Mouse (Mus musculus): ENCODE measurements around the gene Fmnl2. TPM values are rescaled to one million over a fixed set of nuclear protein-coding genes. Genes with fewer than 3 reads are reported as not detected.
A peak's percentile ranks its signal among the peaks of the same experiment; 100 is the strongest.

The Fmnl2 gene
- polyA plus RNA-seq, 1 experiment from 2014 or later, result 11.8 TPM

- no peaks in the 10 kb centered on the region for H3K9me3 ChIP-seq
- H3K4me3 ChIP-seq, result no peak overlapping the region
- peaks cover 90% of the 10 kb centered on the region for H3K4me1 ChIP-seq
- H3K27ac ChIP-seq, result peak overlapping the region; percentile 69; the same call in 1 of the 2 replicates
- H3K27me3 ChIP-seq, result no peaks in the 10 kb centered on the region
- no peaks in the 10 kb centered on the region for H3K36me3 ChIP-seq
- no peak overlapping the region for H3K9ac ChIP-seq
- 45% methylated on average over 7 of the region's 7 CpGs for WGBS
- no peak overlapping the region for H3K4me2 ChIP-seq (replicated peaks)
- ATAC-seq (ENCODE audit: low FRiP score, low read depth), result no peak
Observed at GRCm38 (mm10) chr2:52964386-52964928, 106.8 kb downstream of the Fmnl2 start.

GRCm38 (mm10) chr2:52966227-52966626 lies 108.6 kb downstream of the Fmnl2 start:
- WGBS, result 47% methylated on average over 5 of the region's 5 CpGs
- ATAC-seq (ENCODE audit: low FRiP score, low read depth), result no peak
- no peak overlapping the region for H3K9ac ChIP-seq
- peaks cover 80% of the 10 kb centered on the region for H3K4me1 ChIP-seq
- H3K36me3 ChIP-seq, result no peaks in the 10 kb centered on the region
- no peak overlapping the region for H3K4me2 ChIP-seq (replicated peaks)
- H3K4me3 ChIP-seq, result no peak overlapping the region
- no peak overlapping the region; the same call in 1 of the 2 replicates for H3K27ac ChIP-seq
- no peaks in the 10 kb centered on the region for H3K9me3 ChIP-seq
- H3K27me3 ChIP-seq, result no peaks in the 10 kb centered on the region

DNA sequence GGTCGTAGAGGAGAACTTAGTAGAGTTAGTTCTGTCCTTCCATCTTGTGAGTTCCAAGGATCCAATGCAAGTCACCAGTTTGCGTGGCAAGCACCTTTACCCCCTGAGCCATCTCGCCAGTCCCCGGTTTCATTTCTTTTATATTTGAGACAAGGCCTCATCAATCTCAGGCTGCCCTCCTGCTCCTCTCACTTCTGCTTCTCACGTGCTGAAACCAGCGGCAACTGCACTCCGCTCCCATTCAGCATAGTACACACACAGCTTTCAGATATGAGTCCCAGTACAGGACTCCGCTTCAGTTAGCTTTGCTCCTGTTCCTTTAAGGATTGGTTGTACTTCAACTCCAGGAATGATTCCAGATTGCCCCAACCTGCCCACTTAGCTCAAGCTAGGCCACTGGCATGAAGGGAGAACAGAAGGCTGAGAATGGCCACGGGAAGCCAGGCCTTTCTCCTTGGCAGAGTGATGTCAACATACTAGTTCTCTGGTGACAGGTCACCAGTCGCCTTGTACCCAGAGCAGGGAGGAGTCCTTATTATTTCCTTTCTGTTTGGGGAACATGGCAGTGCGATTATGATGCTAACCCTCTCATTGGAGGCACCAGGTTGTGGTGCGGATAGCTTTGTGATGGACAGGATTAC lies 109.3 kb downstream of the Fmnl2 start:
- no peak overlapping the region for H3K4me3 ChIP-seq
- H3K36me3 ChIP-seq, result no peaks in the 10 kb centered on the region
- H3K4me2 ChIP-seq (replicated peaks), result no peak overlapping the region
- no peak for ATAC-seq (ENCODE audit: low FRiP score, low read depth)
- 83% methylated on average over 12 of the region's 12 CpGs for WGBS
- no peaks in the 10 kb centered on the region for H3K9me3 ChIP-seq
- peaks cover 76% of the 10 kb centered on the region for H3K4me1 ChIP-seq
- no peak overlapping the region for H3K27ac ChIP-seq
- H3K27me3 ChIP-seq, result no peaks in the 10 kb centered on the region
- no peak overlapping the region for H3K9ac ChIP-seq

DNA sequence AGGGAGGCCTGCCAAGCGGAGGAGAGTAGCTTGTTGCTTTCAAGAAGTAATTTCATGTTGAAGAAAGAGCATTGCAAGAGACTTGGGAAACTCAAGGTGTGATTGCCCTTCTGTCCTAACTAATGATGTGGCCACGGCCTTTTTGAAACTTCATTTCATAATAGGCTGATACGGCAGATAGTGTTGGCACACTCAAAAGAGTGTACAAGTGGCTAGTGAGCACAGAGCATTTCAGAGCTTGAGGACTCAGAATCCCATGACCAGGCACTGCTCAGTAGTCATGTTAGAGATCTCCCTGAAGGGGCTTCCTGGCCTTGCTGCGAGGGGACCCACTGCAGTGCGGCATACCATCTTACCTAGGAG lies 109.8 kb downstream of the Fmnl2 start:
- Histone ChIP-seq H3K4me3 (no peak overlapping the region), H3K4me2 (replicated peaks) (no peak overlapping the region), H3K4me1 (peaks cover 75% of the 10 kb centered on the region), H3K27me3 (no peaks in the 10 kb centered on the region), H3K36me3 (no peaks in the 10 kb centered on the region), H3K9ac (no peak overlapping the region), H3K27ac (peak overlapping the region; percentile 88; the same call in 1 of the 2 replicates), H3K9me3 (no peaks in the 10 kb centered on the region)
- 91% methylated on average over 5 of the region's 5 CpGs for WGBS
- no peak for ATAC-seq (ENCODE audit: low FRiP score, low read depth)

DNA sequence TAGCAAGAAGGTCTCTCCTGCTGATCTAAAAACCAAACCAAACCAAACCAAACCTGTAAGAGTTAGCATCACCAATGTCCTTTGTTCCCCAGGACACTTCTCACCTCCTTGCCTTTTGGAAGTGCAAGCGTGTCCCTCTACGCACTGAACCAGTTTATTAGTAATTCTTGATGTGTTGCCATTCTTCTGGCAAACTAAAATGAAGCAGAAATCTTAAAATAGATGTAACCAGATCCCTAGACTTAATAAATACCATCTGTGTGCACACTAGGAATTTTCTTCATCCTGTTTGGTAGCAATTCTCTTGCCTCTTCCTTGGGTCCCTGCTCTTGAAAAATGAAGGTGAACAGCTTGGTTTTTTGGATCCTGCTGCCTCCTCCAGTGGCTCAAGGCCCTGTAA lies 111.2 kb downstream of the Fmnl2 start:
- H3K4me1 ChIP-seq, result peaks cover 77% of the 10 kb centered on the region
- no peak overlapping the region for H3K9ac ChIP-seq
- ATAC-seq (ENCODE audit: low FRiP score, low read depth), result peak; percentile 66
- no peak overlapping the region for H3K4me3 ChIP-seq
- H3K27ac ChIP-seq, result peak overlapping the region; percentile 88
- no peaks in the 10 kb centered on the region for H3K9me3 ChIP-seq
- WGBS, result 22% methylated on average over 2 of the region's 2 CpGs
- no peaks in the 10 kb centered on the region for H3K27me3 ChIP-seq
- no peaks in the 10 kb centered on the region for H3K36me3 ChIP-seq
- peak overlapping the region; percentile 30 for H3K4me2 ChIP-seq (replicated peaks)

DNA sequence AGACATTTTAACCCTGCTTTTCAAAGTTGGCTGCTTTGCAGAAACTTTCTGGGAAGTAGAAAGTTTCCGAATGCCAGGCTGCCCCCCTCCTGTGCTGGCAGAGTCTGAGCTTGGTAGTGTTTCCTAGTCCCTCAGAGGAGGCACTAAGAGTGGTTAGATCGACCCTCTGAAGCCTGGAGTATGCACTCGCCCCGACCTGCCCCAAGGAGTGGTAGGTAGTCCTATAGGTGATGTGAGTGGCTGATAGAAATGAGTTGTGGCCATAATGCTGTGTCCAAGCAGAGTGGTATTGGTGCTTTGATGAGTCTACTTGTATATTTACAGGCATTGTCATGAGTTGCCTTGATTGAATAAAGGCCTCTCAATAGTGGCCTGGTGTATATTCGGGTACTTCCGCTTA lies 116.4 kb downstream of the Fmnl2 start:
- 83% methylated on average over 6 of the region's 6 CpGs for WGBS
- H3K4me3 ChIP-seq, result no peak overlapping the region
- no peak for ATAC-seq (ENCODE audit: low FRiP score, low read depth)
- no peaks in the 10 kb centered on the region for H3K9me3 ChIP-seq
- no peak overlapping the region for H3K27ac ChIP-seq
- no peak overlapping the region for H3K4me2 ChIP-seq (replicated peaks)
- H3K36me3 ChIP-seq, result no peaks in the 10 kb centered on the region
- H3K27me3 ChIP-seq, result no peaks in the 10 kb centered on the region
- no peak overlapping the region for H3K9ac ChIP-seq
- H3K4me1 ChIP-seq, result peaks cover 67% of the 10 kb centered on the region

- Histone ChIP-seq H3K36me3 (no peaks in the 10 kb centered on the region), H3K9me3 (no peaks in the 10 kb centered on the region), H3K27ac (no peak overlapping the region), H3K4me2 (replicated peaks) (no peak overlapping the region), H3K9ac (no peak overlapping the region), H3K27me3 (no peaks in the 10 kb centered on the region), H3K4me1 (peaks cover 67% of the 10 kb centered on the region), H3K4me3 (no peak overlapping the region)
- 55% methylated on average over 1 of the region's 1 CpGs for WGBS
- ATAC-seq (ENCODE audit: low FRiP score, low read depth), result no peak
Observed at GRCm38 (mm10) chr2:52974776-52975175, 117.1 kb downstream of the Fmnl2 start.

- no peak overlapping the region for H3K9ac ChIP-seq
- WGBS, result 79% methylated on average over 6 of the region's 6 CpGs
- peak overlapping the region; percentile 18; the same call in 1 of the 2 replicates for H3K27ac ChIP-seq
- no peaks in the 10 kb centered on the region for H3K27me3 ChIP-seq
- no peak overlapping the region for H3K4me2 ChIP-seq (replicated peaks)
- no peak overlapping the region for H3K4me3 ChIP-seq
- H3K36me3 ChIP-seq, result no peaks in the 10 kb centered on the region
- peaks cover 78% of the 10 kb centered on the region for H3K4me1 ChIP-seq
- H3K9me3 ChIP-seq, result no peaks in the 10 kb centered on the region
- ATAC-seq (ENCODE audit: low FRiP score, low read depth), result no peak
Observed at GRCm38 (mm10) chr2:52977921-52978675, 120.4 kb downstream of the Fmnl2 start.

DNA sequence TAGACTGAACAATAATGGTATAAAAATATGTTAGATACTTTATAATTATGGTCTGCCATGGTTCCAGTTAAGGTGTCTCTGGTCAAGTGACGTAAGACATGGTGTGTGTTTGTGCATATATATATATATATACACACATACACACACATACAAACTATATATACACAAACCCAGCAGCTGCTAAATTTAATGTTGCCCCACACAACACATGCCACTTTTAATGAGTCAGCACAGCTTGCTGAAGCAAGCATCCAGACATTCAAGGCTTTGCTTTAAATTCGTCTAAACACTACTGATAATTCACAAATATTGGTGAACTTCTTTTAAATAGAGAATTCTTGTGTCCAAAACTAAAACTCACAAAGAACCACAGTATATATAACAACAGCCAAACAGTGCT lies 121.1 kb downstream of the Fmnl2 start:
- no peak for ATAC-seq (ENCODE audit: low FRiP score, low read depth)
- no peak overlapping the region for H3K9ac ChIP-seq
- H3K9me3 ChIP-seq, result no peaks in the 10 kb centered on the region
- peaks cover 71% of the 10 kb centered on the region for H3K4me1 ChIP-seq
- H3K27ac ChIP-seq, result no peak overlapping the region
- H3K4me2 ChIP-seq (replicated peaks), result no peak overlapping the region
- 58% methylated on average over 2 of the region's 2 CpGs for WGBS
- H3K36me3 ChIP-seq, result no peaks in the 10 kb centered on the region
- H3K27me3 ChIP-seq, result no peaks in the 10 kb centered on the region
- H3K4me3 ChIP-seq, result no peak overlapping the region

GRCm38 (mm10) chr2:52979280-52979763 lies 121.7 kb downstream of the Fmnl2 start:
- no peak for ATAC-seq (ENCODE audit: low FRiP score, low read depth)
- Histone ChIP-seq H3K36me3 (no peaks in the 10 kb centered on the region), H3K4me3 (no peak overlapping the region), H3K9ac (no peak overlapping the region), H3K27me3 (no peaks in the 10 kb centered on the region), H3K9me3 (no peaks in the 10 kb centered on the region), H3K4me2 (replicated peaks) (no peak overlapping the region), H3K27ac (peak overlapping the region; percentile 87), H3K4me1 (peaks cover 70% of the 10 kb centered on the region)
- WGBS, result 3% methylated on average over 4 of the region's 4 CpGs

GRCm38 (mm10) chr2:52981126-52981525 lies 123.5 kb downstream of the Fmnl2 start:
- H3K4me1 ChIP-seq, result peaks cover 76% of the 10 kb centered on the region
- peak overlapping the region; percentile 87 for H3K27ac ChIP-seq
- 25% methylated on average over 7 of the region's 7 CpGs for WGBS

DNA sequence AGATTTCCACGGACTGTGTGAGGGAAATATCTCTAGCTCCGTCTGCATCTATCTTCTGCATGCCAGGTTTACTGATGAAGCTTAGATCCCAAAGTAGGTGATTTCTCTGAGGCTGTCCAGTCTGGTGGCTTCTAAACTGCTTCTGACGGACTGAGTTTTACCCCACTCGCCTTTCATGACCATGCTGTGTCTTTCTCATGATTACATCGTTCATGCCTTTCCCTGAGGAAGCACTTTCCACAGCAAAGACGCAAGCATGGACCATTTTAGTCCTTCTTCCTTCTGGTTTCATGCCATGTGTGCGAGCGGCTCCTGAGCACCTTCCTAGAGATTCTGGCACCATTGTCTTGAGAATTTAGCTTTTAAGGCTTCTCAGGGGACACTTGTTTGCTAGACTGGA lies 123.9 kb downstream of the Fmnl2 start:
- H3K27ac ChIP-seq, result peak overlapping the region; percentile 87
- H3K4me2 ChIP-seq (replicated peaks), result peak overlapping the region; percentile 36
- no peak overlapping the region for H3K4me3 ChIP-seq
- ATAC-seq (ENCODE audit: low FRiP score, low read depth), result no peak
- H3K4me1 ChIP-seq, result peaks cover 74% of the 10 kb centered on the region
- H3K9me3 ChIP-seq, result no peaks in the 10 kb centered on the region
- no peaks in the 10 kb centered on the region for H3K27me3 ChIP-seq
- H3K9ac ChIP-seq, result peak overlapping the region; percentile 50; the same call in 1 of the 2 replicates
- H3K36me3 ChIP-seq, result no peaks in the 10 kb centered on the region
- WGBS, result 64% methylated on average over 8 of the region's 8 CpGs

More at GRCm38 (mm10) chr2:52981126-52981525, 123.5 kb downstream of the Fmnl2 start:
- no peaks in the 10 kb centered on the region for H3K36me3 ChIP-seq
- no peak overlapping the region for H3K4me3 ChIP-seq
- H3K4me2 ChIP-seq (replicated peaks), result peak overlapping the region; percentile 36
- no peaks in the 10 kb centered on the region for H3K27me3 ChIP-seq
- H3K9ac ChIP-seq, result no peak overlapping the region
- peak; percentile 33 for ATAC-seq (ENCODE audit: low FRiP score, low read depth)
- H3K9me3 ChIP-seq, result no peaks in the 10 kb centered on the region

All from limb, embryonic 13.5 days (tissue).